Mouse (Mus musculus): ENCODE measurements around the gene Cox5a. TPM values are rescaled to one million over a fixed set of nuclear protein-coding genes. Genes with fewer than 3 reads are reported as not detected.

Cox5a gene
- polyA plus RNA-seq, 1 experiment from 2014 or later, result 675 TPM

DNA sequence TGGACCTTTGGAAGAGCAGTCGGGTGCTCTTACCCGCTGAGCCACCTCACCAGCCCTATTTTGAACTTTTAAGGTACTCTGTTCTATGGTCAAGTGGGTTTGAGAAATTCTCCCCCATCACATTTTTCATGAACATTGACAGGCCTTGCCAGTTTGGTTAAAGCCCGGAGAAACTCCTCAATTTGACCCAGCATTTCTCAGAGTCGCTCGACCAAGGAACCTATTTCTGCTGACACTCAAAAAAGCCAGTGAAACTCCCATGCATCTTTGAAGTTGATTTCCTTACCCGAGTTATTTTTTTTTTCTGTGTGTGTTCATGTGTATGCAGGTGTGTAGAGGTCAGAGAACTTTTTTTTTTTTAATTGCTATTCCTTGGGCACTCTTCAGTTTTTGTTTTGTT lies 43.5 kb downstream of the Cox5a start:
- Histone ChIP-seq H3K4me1 (ENCODE audit: control insufficient read depth, insufficient read depth, low read length) (peaks cover 22% of the 10 kb centered on the region), H3K4me2 (replicated peaks; ENCODE audit: low read depth, low read length) (no peak overlapping the region), H3K27ac (ENCODE audit: low read depth, low read length) (no peak overlapping the region; the same call in 1 of the 2 replicates), H3K27me3 (ENCODE audit: control insufficient read depth, insufficient read depth, low read length) (no peaks in the 10 kb centered on the region), H3K9ac (ENCODE audit: low read depth, low read length) (no peak overlapping the region), H3K36me3 (ENCODE audit: control insufficient read depth, insufficient read depth, low read length) (peaks cover 12% of the 10 kb centered on the region; the same call in 1 of the 2 replicates), H3K4me3 (ENCODE audit: low read length) (no peak overlapping the region), H3K9me3 (ENCODE audit: control insufficient read depth, low read length) (no peaks in the 10 kb centered on the region)
- 48% methylated on average over 6 of the region's 6 CpGs for WGBS
- no peak for ATAC-seq (ENCODE audit: low FRiP score, low TSS enrichment)

GRCm38 (mm10) chr9:57565741-57566221 lies 44.7 kb downstream of the Cox5a start:
- no peak overlapping the region for H3K4me2 ChIP-seq (replicated peaks; ENCODE audit: low read depth, low read length)
- H3K27ac ChIP-seq (ENCODE audit: low read depth, low read length), result peak overlapping the region; percentile 43; the same call in 1 of the 2 replicates
- H3K9me3 ChIP-seq (ENCODE audit: control insufficient read depth, low read length), result no peaks in the 10 kb centered on the region
- no peak for ATAC-seq (ENCODE audit: low FRiP score, low TSS enrichment)
- H3K27me3 ChIP-seq (ENCODE audit: control insufficient read depth, insufficient read depth, low read length), result no peaks in the 10 kb centered on the region
- no peak overlapping the region for H3K9ac ChIP-seq (ENCODE audit: low read depth, low read length)
- H3K4me1 ChIP-seq (ENCODE audit: control insufficient read depth, insufficient read depth, low read length), result peaks cover 22% of the 10 kb centered on the region
- WGBS, result 42% methylated on average over 10 of the region's 10 CpGs
- peaks cover 12% of the 10 kb centered on the region; the same call in 1 of the 2 replicates for H3K36me3 ChIP-seq (ENCODE audit: control insufficient read depth, insufficient read depth, low read length)
- H3K4me3 ChIP-seq (ENCODE audit: low read length), result no peak overlapping the region

DNA sequence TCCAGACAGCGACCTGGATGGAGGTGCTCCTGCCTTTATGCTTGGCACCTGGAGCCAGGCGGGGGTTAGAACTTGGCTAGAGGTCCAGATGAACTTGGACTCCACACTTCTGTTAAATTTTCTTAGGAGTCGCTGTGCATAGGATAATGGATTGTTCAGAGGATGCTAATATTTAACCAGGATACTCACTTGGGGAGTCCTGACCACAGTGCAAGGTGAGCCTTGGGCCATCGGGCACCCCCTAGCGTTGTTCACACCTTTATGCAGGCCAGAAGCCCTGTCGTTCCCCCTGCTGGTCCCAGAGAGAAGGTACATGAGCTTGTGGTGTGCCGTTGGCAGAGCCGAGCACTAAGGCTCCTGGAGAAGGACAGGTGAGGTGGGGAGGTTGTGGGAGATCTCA lies 45.8 kb downstream of the Cox5a start:
- H3K9me3 ChIP-seq (ENCODE audit: control insufficient read depth, low read length), result no peaks in the 10 kb centered on the region
- H3K4me2 ChIP-seq (replicated peaks; ENCODE audit: low read depth, low read length), result no peak overlapping the region
- peak; percentile 25; the same call in 1 of the 2 replicates for ATAC-seq (ENCODE audit: low FRiP score, low TSS enrichment)
- H3K4me3 ChIP-seq (ENCODE audit: low read length), result no peak overlapping the region
- WGBS, result 51% methylated on average over 8 of the region's 8 CpGs
- peaks cover 18% of the 10 kb centered on the region; the same call in 1 of the 2 replicates for H3K36me3 ChIP-seq (ENCODE audit: control insufficient read depth, insufficient read depth, low read length)
- H3K4me1 ChIP-seq (ENCODE audit: control insufficient read depth, insufficient read depth, low read length), result peaks cover 16% of the 10 kb centered on the region
- H3K27ac ChIP-seq (ENCODE audit: low read depth, low read length), result no peak overlapping the region
- no peaks in the 10 kb centered on the region for H3K27me3 ChIP-seq (ENCODE audit: control insufficient read depth, insufficient read depth, low read length)
- no peak overlapping the region for H3K9ac ChIP-seq (ENCODE audit: low read depth, low read length)

DNA sequence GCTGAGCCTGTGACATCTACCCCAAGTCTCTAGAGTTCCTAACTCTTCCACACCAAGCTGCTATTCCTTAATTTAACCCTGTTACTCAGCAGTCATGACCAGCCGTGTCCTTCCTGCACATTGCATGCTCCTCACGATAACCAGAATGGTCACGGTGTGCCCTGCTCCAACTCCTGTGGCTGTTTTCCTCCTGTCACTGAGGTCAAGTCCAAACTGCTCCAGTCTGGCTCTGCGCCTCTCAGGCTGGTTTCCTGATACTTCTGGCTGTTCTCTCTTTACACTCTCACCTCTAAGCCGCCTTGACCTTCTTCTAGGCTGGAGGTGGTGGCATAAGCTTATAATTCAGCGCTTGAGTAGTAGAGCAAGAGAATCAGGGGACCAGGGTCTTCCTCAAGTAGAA lies 47.4 kb downstream of the Cox5a start:
- H3K9ac ChIP-seq (ENCODE audit: low read depth, low read length), result no peak overlapping the region
- no peak overlapping the region for H3K4me2 ChIP-seq (replicated peaks; ENCODE audit: low read depth, low read length)
- peaks cover 6% of the 10 kb centered on the region; the same call in 1 of the 2 replicates for H3K4me1 ChIP-seq (ENCODE audit: control insufficient read depth, insufficient read depth, low read length)
- 91% methylated on average over 6 of the region's 6 CpGs for WGBS
- H3K36me3 ChIP-seq (ENCODE audit: control insufficient read depth, insufficient read depth, low read length), result peaks cover 18% of the 10 kb centered on the region; the same call in 1 of the 2 replicates
- H3K27me3 ChIP-seq (ENCODE audit: control insufficient read depth, insufficient read depth, low read length), result no peaks in the 10 kb centered on the region
- no peak for ATAC-seq (ENCODE audit: low FRiP score, low TSS enrichment)
- H3K4me3 ChIP-seq (ENCODE audit: low read length), result no peak overlapping the region
- H3K9me3 ChIP-seq (ENCODE audit: control insufficient read depth, low read length), result no peaks in the 10 kb centered on the region
- no peak overlapping the region for H3K27ac ChIP-seq (ENCODE audit: low read depth, low read length)

DNA sequence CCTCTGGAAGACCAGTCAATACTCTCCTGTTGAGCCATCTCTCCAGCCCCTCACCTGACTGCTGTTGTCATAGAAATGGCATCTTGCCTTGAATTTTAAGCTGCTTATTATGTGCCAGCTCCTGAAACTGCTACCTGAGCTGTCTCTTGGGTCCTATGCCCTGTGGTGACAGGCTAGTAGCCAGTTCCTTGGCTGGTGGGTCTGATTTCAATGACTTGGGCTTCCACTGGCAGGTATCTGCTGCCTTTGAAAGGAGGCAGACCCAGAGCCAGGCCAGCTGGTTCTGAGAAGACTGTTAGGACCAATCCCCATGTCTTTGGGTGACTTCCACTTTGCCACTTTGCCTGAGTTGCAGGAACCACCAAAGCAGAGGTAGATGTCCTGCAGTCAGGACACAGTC lies 53.3 kb downstream of the Cox5a start:
- peaks cover 26% of the 10 kb centered on the region for H3K36me3 ChIP-seq (ENCODE audit: control insufficient read depth, insufficient read depth, low read length)
- no peak overlapping the region for H3K9ac ChIP-seq (ENCODE audit: low read depth, low read length)
- no peak overlapping the region for H3K27ac ChIP-seq (ENCODE audit: low read depth, low read length)
- H3K9me3 ChIP-seq (ENCODE audit: control insufficient read depth, low read length), result no peaks in the 10 kb centered on the region
- no peak overlapping the region for H3K4me2 ChIP-seq (replicated peaks; ENCODE audit: low read depth, low read length)
- no peak for ATAC-seq (ENCODE audit: low FRiP score, low TSS enrichment)
- H3K4me1 ChIP-seq (ENCODE audit: control insufficient read depth, insufficient read depth, low read length), result no peaks in the 10 kb centered on the region
- H3K4me3 ChIP-seq (ENCODE audit: low read length), result no peak overlapping the region
- no peaks in the 10 kb centered on the region for H3K27me3 ChIP-seq (ENCODE audit: control insufficient read depth, insufficient read depth, low read length)

- Histone ChIP-seq H3K4me1 (ENCODE audit: control insufficient read depth, insufficient read depth, low read length) (no peaks in the 10 kb centered on the region), H3K4me3 (ENCODE audit: low read length) (no peak overlapping the region), H3K9ac (ENCODE audit: low read depth, low read length) (no peak overlapping the region), H3K36me3 (ENCODE audit: control insufficient read depth, insufficient read depth, low read length) (peaks cover 35% of the 10 kb centered on the region), H3K9me3 (ENCODE audit: control insufficient read depth, low read length) (no peaks in the 10 kb centered on the region), H3K4me2 (replicated peaks; ENCODE audit: low read depth, low read length) (no peak overlapping the region), H3K27ac (ENCODE audit: low read depth, low read length) (no peak overlapping the region), H3K27me3 (ENCODE audit: control insufficient read depth, insufficient read depth, low read length) (no peaks in the 10 kb centered on the region)
- WGBS, result 88% methylated on average over 3 of the region's 3 CpGs
- no peak for ATAC-seq (ENCODE audit: low FRiP score, low TSS enrichment)
These were observed 54.5 kb downstream of the Cox5a start for GRCm38 (mm10) chr9:57575577-57575976.

DNA sequence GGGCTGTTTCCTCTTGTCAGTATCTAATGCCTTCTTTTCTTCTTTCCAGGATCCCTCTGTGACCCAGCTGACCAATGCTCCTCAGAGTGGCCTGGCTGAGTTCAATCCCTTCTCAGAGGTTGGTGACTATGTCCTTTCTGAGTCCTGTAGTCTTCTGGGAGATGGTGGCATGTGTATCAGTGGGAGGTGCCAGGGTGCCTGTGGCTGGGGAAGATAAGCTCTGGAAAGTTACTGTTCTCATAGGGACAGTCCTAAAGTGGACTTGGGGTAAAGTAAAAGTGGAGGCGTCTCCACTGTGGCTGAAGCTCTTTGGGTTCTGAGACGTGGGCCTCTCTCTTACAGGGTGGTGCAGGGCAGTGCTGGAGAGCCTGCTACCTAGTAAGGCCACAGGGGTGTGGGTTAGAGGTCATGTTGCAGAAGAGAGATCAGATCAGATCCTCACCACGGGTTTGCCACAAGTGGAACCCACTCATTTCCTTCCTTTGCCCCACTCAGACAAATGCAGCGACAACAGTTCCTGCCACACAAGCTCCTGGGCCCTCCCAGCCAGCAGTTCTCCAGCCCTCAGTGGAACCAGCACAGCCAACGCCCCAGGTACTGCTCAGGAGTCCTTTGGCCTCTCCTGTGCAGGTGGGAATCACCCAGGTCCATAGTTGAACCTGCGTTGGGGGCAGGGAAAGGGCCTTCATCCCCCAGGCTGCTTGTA lies 56.2 kb downstream of the Cox5a start:
- WGBS, result 79% methylated on average over 6 of the region's 6 CpGs
- Histone ChIP-seq H3K27me3 (ENCODE audit: control insufficient read depth, insufficient read depth, low read length) (no peaks in the 10 kb centered on the region), H3K4me3 (ENCODE audit: low read length) (no peak overlapping the region), H3K4me2 (replicated peaks; ENCODE audit: low read depth, low read length) (no peak overlapping the region), H3K9me3 (ENCODE audit: control insufficient read depth, low read length) (no peaks in the 10 kb centered on the region), H3K27ac (ENCODE audit: low read depth, low read length) (no peak overlapping the region), H3K9ac (ENCODE audit: low read depth, low read length) (no peak overlapping the region), H3K4me1 (ENCODE audit: control insufficient read depth, insufficient read depth, low read length) (no peaks in the 10 kb centered on the region), H3K36me3 (ENCODE audit: control insufficient read depth, insufficient read depth, low read length) (peaks cover 44% of the 10 kb centered on the region)
- no peak for ATAC-seq (ENCODE audit: low FRiP score, low TSS enrichment)

Other genes starting within 250 kb of the Cox5a start
- gene Ppcdc, start 81.2 kb upstream of the Cox5a start, polyA plus RNA-seq (2014; fragmentation: Nextera tagmentation; extraction: Ambion mirVana), result 22.9 and 30.4 TPM in 2 replicates
- 7.3 and 9.0 TPM in 2 replicates for gene Scamp5, start 53.2 kb upstream of the Cox5a start, polyA plus RNA-seq (2014; fragmentation: Nextera tagmentation; extraction: Ambion mirVana)
- 5.3 and 6.2 TPM in 2 replicates for gene Rpp25, start 17.2 kb upstream of the Cox5a start, polyA plus RNA-seq (2014; fragmentation: Nextera tagmentation; extraction: Ambion mirVana)
- gene Fam219b, start 16.3 kb downstream of the Cox5a start, polyA plus RNA-seq (2014; fragmentation: Nextera tagmentation; extraction: Ambion mirVana), result 13.3 and 19.7 TPM in 2 replicates
- 36.5 and 37.7 TPM in 2 replicates for gene Mpi, start 31.5 kb downstream of the Cox5a start, polyA plus RNA-seq (2014; fragmentation: Nextera tagmentation; extraction: Ambion mirVana)
- 69.2 and 71.4 TPM in 2 replicates for gene Scamp2, start 39.7 kb downstream of the Cox5a start, polyA plus RNA-seq (2014; fragmentation: Nextera tagmentation; extraction: Ambion mirVana)
- 5.4 and 13.7 TPM in 2 replicates for gene Ulk3, start 68.2 kb downstream of the Cox5a start, polyA plus RNA-seq (2014; fragmentation: Nextera tagmentation; extraction: Ambion mirVana)
- gene Cplx3, start 85.0 kb downstream of the Cox5a start, polyA plus RNA-seq (2014; fragmentation: Nextera tagmentation; extraction: Ambion mirVana), result not detected in 2 replicates
- not detected in 2 replicates for gene Lman1l, start 99.5 kb downstream of the Cox5a start, polyA plus RNA-seq (2014; fragmentation: Nextera tagmentation; extraction: Ambion mirVana)
- 24.3 and 26.1 TPM in 2 replicates for gene Csk, start 132.4 kb downstream of the Cox5a start, polyA plus RNA-seq (2014; fragmentation: Nextera tagmentation; extraction: Ambion mirVana)
- gene Cyp1a2, start 162.4 kb downstream of the Cox5a start, polyA plus RNA-seq (2014; fragmentation: Nextera tagmentation; extraction: Ambion mirVana), result not detected in 2 replicates
- 0.08 and 0.11 TPM in 2 replicates for gene Cyp1a1, start 166.7 kb downstream of the Cox5a start, polyA plus RNA-seq (2014; fragmentation: Nextera tagmentation; extraction: Ambion mirVana)
- gene Edc3, start 187.3 kb downstream of the Cox5a start, polyA plus RNA-seq (2014; fragmentation: Nextera tagmentation; extraction: Ambion mirVana), result 20.7 and 24.1 TPM in 2 replicates
- gene Clk3, start 244.6 kb downstream of the Cox5a start, polyA plus RNA-seq (2014; fragmentation: Nextera tagmentation; extraction: Ambion mirVana), result 61.0 and 69.3 TPM in 2 replicates

Measured in kidney, embryonic 14.5 days (tissue).